ENCODE assay signal across 8 mouse cellular contexts in the genomic region with DNA sequence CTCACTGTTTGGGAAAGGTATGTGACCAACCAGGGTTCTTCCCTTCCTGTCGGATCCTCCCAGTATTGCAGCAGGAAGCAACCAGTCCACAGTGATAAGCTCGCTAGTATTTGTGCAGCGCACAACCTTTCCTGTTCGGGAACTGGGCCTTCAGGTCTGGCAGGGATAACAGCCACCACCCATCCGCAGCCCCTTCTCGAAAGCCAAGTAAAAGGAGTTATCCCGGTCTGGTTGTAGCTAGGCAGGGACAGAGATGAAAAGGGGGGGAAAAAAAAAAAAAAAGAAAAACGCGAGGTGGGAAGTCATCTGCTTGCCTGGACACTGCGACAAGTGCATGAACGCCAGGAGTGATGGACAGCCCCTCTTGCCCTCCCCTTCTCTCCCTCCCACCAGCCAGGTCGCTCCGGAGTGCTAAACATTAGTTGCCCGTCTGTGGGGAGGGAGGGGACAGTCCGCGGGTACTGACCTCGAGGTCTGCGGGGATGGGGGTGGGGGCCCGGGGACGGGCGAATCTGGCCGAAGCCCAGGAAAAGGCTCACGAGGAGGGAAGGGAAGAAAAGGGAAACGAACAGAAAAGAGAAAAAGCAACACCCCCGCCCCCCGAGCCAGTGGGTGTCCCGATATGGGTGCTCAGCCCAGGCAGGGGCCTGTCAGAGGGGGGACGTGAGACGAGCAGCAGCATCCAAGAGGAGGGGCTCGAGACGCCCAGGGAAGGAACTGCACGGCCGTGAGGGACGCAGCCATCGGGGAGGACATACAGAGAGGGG. TPM values are rescaled to one million over a fixed set of nuclear protein-coding genes. Genes with fewer than 3 reads are reported as not detected.
DNase-seq lines count a peak whose midpoint lies in the region; ATAC-seq and TF ChIP-seq lines count a peak whose summit lies in the region.

No protein-coding gene starts in this region.

- under 1% methylated on average over 34 of the region's 35 CpGs for WGBS in forebrain, embryonic 11.5 days
- 1% methylated on average over 35 of the region's 35 CpGs for WGBS in heart, embryonic 15.5 days
- WGBS in liver, embryonic 15.5 days (ENCODE audit: insufficient replicate concordance): under 1% methylated on average over 35 of the region's 35 CpGs
- WGBS in neural tube, embryonic 13.5 days: under 1% methylated on average over 35 of the region's 35 CpGs

- H3K9ac ChIP-seq in forebrain, embryonic 11.5 days (ENCODE audit: low read length): peak overlapping the region; percentile 60
- peak overlapping the region; percentile 96 for H3K9ac ChIP-seq in heart, embryonic 15.5 days
- H3K9ac ChIP-seq in liver, embryonic 15.5 days: peak overlapping the region; percentile 95
- H3K9ac ChIP-seq in neural tube, embryonic 13.5 days: peak overlapping the region; percentile 93

- H3K36me3 ChIP-seq in forebrain, embryonic 11.5 days (ENCODE audit: control insufficient read depth, insufficient read depth, low read length): no peaks in the 10 kb centered on the region
- no peaks in the 10 kb centered on the region for H3K36me3 ChIP-seq in heart, embryonic 15.5 days
- no peaks in the 10 kb centered on the region for H3K36me3 ChIP-seq in liver, embryonic 15.5 days (replicated peaks)
- H3K36me3 ChIP-seq in neural tube, embryonic 13.5 days: no peaks in the 10 kb centered on the region
- no peaks in the 10 kb centered on the region for H3K36me3 ChIP-seq in testis, adult 2 months (ENCODE audit: control insufficient read depth, insufficient read depth, low read length)

- TF ChIP-seq CTCF in testis, adult 2 months (IDR thresholded peaks at IDR 0.05; ENCODE audit: control insufficient read depth, insufficient read depth, insufficient replicate concordance, low read depth, low read length): 0 out of 2 replicates have a peak, but pooled peaks have one; percentile 1

- peak overlapping the region; percentile 73 for H3K4me2 ChIP-seq in forebrain, embryonic 11.5 days (ENCODE audit: low read depth, low read length, severe bottlenecking)
- peak overlapping the region; percentile 72 for H3K4me2 ChIP-seq in heart, embryonic 15.5 days
- H3K4me2 ChIP-seq in liver, embryonic 15.5 days: peak overlapping the region; percentile 88
- peak overlapping the region; percentile 74 for H3K4me2 ChIP-seq in neural tube, embryonic 13.5 days

- no peak for TF ChIP-seq POLR2A in testis, adult 2 months (IDR thresholded peaks at IDR 0.05; ENCODE audit: control insufficient read depth, low read depth, low read length)

- ATAC-seq in forebrain, embryonic 11.5 days (replicated peaks; ENCODE audit: low FRiP score): peak; percentile 85
- peak; percentile 72 for ATAC-seq in heart, embryonic 15.5 days (replicated peaks; ENCODE audit: insufficient number of reproducible peaks, insufficient read depth, low FRiP score, low read depth)
- peak; percentile 59 for ATAC-seq in liver, embryonic 15.5 days (ENCODE audit: insufficient read depth)
- peak; percentile 90 for ATAC-seq in neural tube, embryonic 13.5 days (ENCODE audit: low read depth)

- 0 out of 2 replicates have a peak, but pooled peaks cover 2% of the 10 kb centered on the region for H3K4me1 ChIP-seq in forebrain, embryonic 11.5 days (replicated peaks; ENCODE audit: control insufficient read depth, insufficient read depth, low read length)
- peaks cover 10% of the 10 kb centered on the region for H3K4me1 ChIP-seq in heart, embryonic 15.5 days (replicated peaks)
- H3K4me1 ChIP-seq in liver, embryonic 15.5 days (replicated peaks): peaks cover 18% of the 10 kb centered on the region
- H3K4me1 ChIP-seq in neural tube, embryonic 13.5 days (replicated peaks): peaks cover 12% of the 10 kb centered on the region
- no peaks in the 10 kb centered on the region; the same call in 1 of the 2 replicates for H3K4me1 ChIP-seq in testis, adult 2 months (ENCODE audit: control insufficient read depth, insufficient read depth, low read length)

- H3K27me3 ChIP-seq in forebrain, embryonic 11.5 days (ENCODE audit: control insufficient read depth, insufficient read depth, low read length): no peaks in the 10 kb centered on the region
- no peaks in the 10 kb centered on the region for H3K27me3 ChIP-seq in heart, embryonic 15.5 days
- H3K27me3 ChIP-seq in liver, embryonic 15.5 days: no peaks in the 10 kb centered on the region
- no peaks in the 10 kb centered on the region for H3K27me3 ChIP-seq in neural tube, embryonic 13.5 days
- no peaks in the 10 kb centered on the region for H3K27me3 ChIP-seq in testis, adult 2 months (ENCODE audit: control insufficient read depth, insufficient read depth, low read length)

- H3K9me3 ChIP-seq in forebrain, embryonic 11.5 days (ENCODE audit: control insufficient read depth, low read length): no peaks in the 10 kb centered on the region
- no peaks in the 10 kb centered on the region for H3K9me3 ChIP-seq in heart, embryonic 15.5 days (replicated peaks)
- no peaks in the 10 kb centered on the region for H3K9me3 ChIP-seq in liver, embryonic 15.5 days (replicated peaks)
- no peaks in the 10 kb centered on the region for H3K9me3 ChIP-seq in neural tube, embryonic 13.5 days

- peak; percentile 82 for DNase-seq in ES-CJ7 (ENCODE audit: low read depth, low spot score)
- DNase-seq in c-Kit-positive CD71-positive TER-119-positive erythroid progenitor cells, embryonic 14.5 days (ENCODE audit: low spot score): peak; percentile 71
- peak; percentile 69 for DNase-seq in forebrain, embryonic 11.5 days (ENCODE audit: low spot score)
- peak; percentile 82 for DNase-seq in kidney, postnatal 14 days

- H3K4me3 ChIP-seq in forebrain, embryonic 11.5 days (ENCODE audit: low read depth, low read length): peak overlapping the region; percentile 62
- peak overlapping the region; percentile 84 for H3K4me3 ChIP-seq in heart, embryonic 15.5 days
- peak overlapping the region; percentile 99 for H3K4me3 ChIP-seq in liver, embryonic 15.5 days (replicated peaks)
- H3K4me3 ChIP-seq in neural tube, embryonic 13.5 days: peak overlapping the region; percentile 79
- peak overlapping the region; percentile 96 for H3K4me3 ChIP-seq in testis, adult 2 months (ENCODE audit: control insufficient read depth, low read depth, low read length)

- H3K27ac ChIP-seq in forebrain, embryonic 11.5 days (ENCODE audit: low read depth, low read length): peak overlapping the region; percentile 84
- H3K27ac ChIP-seq in heart, embryonic 15.5 days: peak overlapping the region; percentile 98
- peak overlapping the region; percentile 91 for H3K27ac ChIP-seq in liver, embryonic 15.5 days (replicated peaks)
- H3K27ac ChIP-seq in neural tube, embryonic 13.5 days (replicated peaks): peak overlapping the region; percentile 95
- peak overlapping the region; percentile 91 for H3K27ac ChIP-seq in testis, adult 2 months (ENCODE audit: control insufficient read depth, insufficient read depth, low read depth, low read length)

RNA-seq across cellular contexts. Expression of gene Rab11a, which starts 0.7 kb away (rescaled TPM):
- polyA plus RNA-seq in forebrain, embryonic 11.5 days (2014; fragmentation: Nextera tagmentation; extraction: Ambion mirVana): 253 and 282 TPM in 2 replicates
- polyA plus RNA-seq in heart, embryonic 15.5 days (2015; fragmentation: Nextera tagmentation; extraction: Ambion mirVana): 277 and 323 TPM in 2 replicates
- 192 and 214 TPM in 2 replicates for polyA plus RNA-seq in liver, embryonic 15.5 days (2015; fragmentation: Nextera tagmentation; extraction: Ambion mirVana)
- polyA plus RNA-seq in neural tube, embryonic 13.5 days (2015; fragmentation: Nextera tagmentation; extraction: Ambion mirVana): 356 and 415 TPM in 2 replicates
- polyA plus RNA-seq in testis, adult 2 months (2012; rRNA removed): 113 and 127 TPM in 2 replicates

Comparison
In these comparisons a context has a peak if more than half of its experiments do, and no peak if none do; other contexts are left out.
1. Peak in every context shown above with its lines: DNase-seq, ATAC-seq, H3K4me3 ChIP-seq and H3K27ac ChIP-seq.